Mouse (Mus musculus) urinary bladder, postnatal 4 days (tissue): ENCODE measurements around the gene Tdrd7.

Experiments used
- DNase-seq, 2 experiments: peaks; one replicate each; pipeline ENCODE4 v3.0.0; 2021 to 2022; ENCODE audit warnings: low spot score in 2 of 2

Gene Tdrd7

GRCm38 (mm10) chr4:45972448-45972854 lies 7.3 kb downstream of the Tdrd7 start:
- DNase-seq: no peak

- DNase-seq: no peak
Measured at GRCm38 (mm10) chr4:45972951-45973350, 7.8 kb downstream of the Tdrd7 start.

GRCm38 (mm10) chr4:45976931-45977667 lies 12.0 kb downstream of the Tdrd7 start:
- DNase-seq: no peak

GRCm38 (mm10) chr4:45979916-45980315 lies 14.8 kb downstream of the Tdrd7 start:
- DNase-seq: no peak

- no peak for DNase-seq
Measured at GRCm38 (mm10) chr4:45981054-45981453, 15.9 kb downstream of the Tdrd7 start.

- DNase-seq: no peak
Measured at GRCm38 (mm10) chr4:45990427-45991135, 25.4 kb downstream of the Tdrd7 start.

GRCm38 (mm10) chr4:45998536-45998935 lies 33.4 kb downstream of the Tdrd7 start:
- DNase-seq: no peak

- no peak for DNase-seq
Measured at GRCm38 (mm10) chr4:46008142-46008793, 43.1 kb downstream of the Tdrd7 start.

GRCm38 (mm10) chr4:46011698-46012097 lies 46.6 kb downstream of the Tdrd7 start:
- no peak for DNase-seq

GRCm38 (mm10) chr4:46015605-46016004 lies 50.5 kb downstream of the Tdrd7 start:
- no peak for DNase-seq

- no peak for DNase-seq
Measured at GRCm38 (mm10) chr4:46023021-46023481, 57.9 kb downstream of the Tdrd7 start.

GRCm38 (mm10) chr4:46025893-46026292 lies 60.8 kb downstream of the Tdrd7 start:
- DNase-seq: no peak

- no peak for DNase-seq
Measured at GRCm38 (mm10) chr4:46028224-46028623, 63.1 kb downstream of the Tdrd7 start.

GRCm38 (mm10) chr4:46028781-46029180 lies 63.6 kb downstream of the Tdrd7 start:
- no peak for DNase-seq

- DNase-seq: peak in 1 of 2 experiments; percentile 68
Measured at GRCm38 (mm10) chr4:46029552-46029951, 64.4 kb downstream of the Tdrd7 start.

- DNase-seq: no peak
Measured at GRCm38 (mm10) chr4:46032448-46032847, 67.3 kb downstream of the Tdrd7 start.

GRCm38 (mm10) chr4:46033197-46033596 lies 68.1 kb downstream of the Tdrd7 start:
- no peak for DNase-seq

- no peak for DNase-seq
Measured at GRCm38 (mm10) chr4:46038591-46038891, 73.4 kb downstream of the Tdrd7 start.

GRCm38 (mm10) chr4:46038892-46039751 lies 74.0 kb downstream of the Tdrd7 start, which contains the start of gene Tmod1:
TSS of gene Tmod1 (plus strand) at chr4:46038935.
- peak in 1 of 2 experiments; percentile 40 for DNase-seq

GRCm38 (mm10) chr4:46039899-46040298 lies 74.8 kb downstream of the Tdrd7 start:
- no peak for DNase-seq

- DNase-seq: no peak
Measured at GRCm38 (mm10) chr4:46040594-46041192, 75.6 kb downstream of the Tdrd7 start.
